Mouse (Mus musculus): ENCODE data around the gene Gnb3. TPM values are rescaled to one million over a fixed set of nuclear protein-coding genes. Genes with fewer than 3 reads are reported as not detected.
A peak's percentile ranks its signal among the peaks of the same experiment; 100 is the strongest.
"Not testable (repeated sequence)": the region's sequence is repeated elsewhere in the genome, so short reads cannot be mapped to it uniquely, and the experiment has no call there.

Gene Gnb3
- polyA plus RNA-seq, 1 experiment from 2014 or later, result 1.3 TPM

GRCm38 (mm10) chr6:124806446-124807140 lies 33.5 kb downstream of the Gnb3 start:
- Histone ChIP-seq H3K9me3 (no peaks in the 10 kb centered on the region), H3K27me3 (no peaks in the 10 kb centered on the region), H3K4me1 (peaks cover 36% of the 10 kb centered on the region), H3K9ac (no peak overlapping the region), H3K4me2 (replicated peaks) (peak overlapping the region; percentile 79), H3K4me3 (peak overlapping the region; percentile 50; the same call in 1 of the 2 replicates), H3K36me3 (peaks cover 17% of the 10 kb centered on the region), H3K27ac (peak overlapping the region; percentile 83)
- WGBS, result 66% methylated on average over 7 of the region's 7 CpGs
- no peak for ATAC-seq (ENCODE audit: low FRiP score, low read depth)

GRCm38 (mm10) chr6:124805341-124806321 lies 34.4 kb downstream of the Gnb3 start:
- no peaks in the 10 kb centered on the region for H3K9me3 ChIP-seq
- WGBS, result 1% methylated on average over 34 of the region's 34 CpGs
- H3K27ac ChIP-seq, result peak overlapping the region; percentile 83
- peaks cover 8% of the 10 kb centered on the region; the same call in 1 of the 2 replicates for H3K36me3 ChIP-seq
- H3K9ac ChIP-seq, result peak overlapping the region; percentile 64
- peak overlapping the region; percentile 79 for H3K4me2 ChIP-seq (replicated peaks)
- peak overlapping the region; percentile 50 for H3K4me3 ChIP-seq
- ATAC-seq (ENCODE audit: low FRiP score, low read depth), result peak; percentile 75
- H3K27me3 ChIP-seq, result no peaks in the 10 kb centered on the region
- peaks cover 32% of the 10 kb centered on the region for H3K4me1 ChIP-seq

- 96% methylated on average over 3 of the region's 3 CpGs for WGBS
- Histone ChIP-seq H3K27ac (no peak overlapping the region), H3K36me3 (no peaks in the 10 kb centered on the region), H3K27me3 (no peaks in the 10 kb centered on the region), H3K9me3 (no peaks in the 10 kb centered on the region), H3K9ac (no peak overlapping the region), H3K4me3 (no peak overlapping the region), H3K4me1 (peaks cover 20% of the 10 kb centered on the region), H3K4me2 (replicated peaks) (no peak overlapping the region)
- no peak for ATAC-seq (ENCODE audit: low FRiP score, low read depth)
These were observed 35.7 kb downstream of the Gnb3 start for GRCm38 (mm10) chr6:124804341-124804740.

GRCm38 (mm10) chr6:124803691-124804090 lies 36.4 kb downstream of the Gnb3 start:
- H3K4me1 ChIP-seq, result peaks cover 20% of the 10 kb centered on the region
- not testable (repeated sequence) for H3K9me3 ChIP-seq; H3K4me2 ChIP-seq (replicated peaks); H3K27ac ChIP-seq; H3K4me3 ChIP-seq; H3K36me3 ChIP-seq; H3K9ac ChIP-seq; ATAC-seq (ENCODE audit: low FRiP score, low read depth); H3K27me3 ChIP-seq
- WGBS, result 96% methylated on average over 4 of the region's 4 CpGs

GRCm38 (mm10) chr6:124803061-124803460 lies 37.0 kb downstream of the Gnb3 start:
- no peak overlapping the region for H3K9ac ChIP-seq
- H3K4me3 ChIP-seq, result no peak overlapping the region
- H3K4me1 ChIP-seq, result peaks cover 18% of the 10 kb centered on the region
- no peak for ATAC-seq (ENCODE audit: low FRiP score, low read depth)
- H3K36me3 ChIP-seq, result no peaks in the 10 kb centered on the region
- no peak overlapping the region for H3K4me2 ChIP-seq (replicated peaks)
- no peak overlapping the region for H3K27ac ChIP-seq
- 75% methylated on average over 3 of the region's 3 CpGs for WGBS
- H3K9me3 ChIP-seq, result no peaks in the 10 kb centered on the region
- H3K27me3 ChIP-seq, result no peaks in the 10 kb centered on the region

- H3K4me3 ChIP-seq, result peak overlapping the region; percentile 16
- H3K4me2 ChIP-seq (replicated peaks), result peak overlapping the region; percentile 35
- H3K27ac ChIP-seq; H3K9me3 ChIP-seq; H3K27me3 ChIP-seq; ATAC-seq (ENCODE audit: low FRiP score, low read depth); H3K36me3 ChIP-seq; H3K9ac ChIP-seq: not testable (repeated sequence)
- peaks cover 16% of the 10 kb centered on the region for H3K4me1 ChIP-seq
- WGBS, result 21% methylated on average over 5 of the region's 9 CpGs
These were observed 37.7 kb downstream of the Gnb3 start for GRCm38 (mm10) chr6:124802400-124802799.

- no peak overlapping the region for H3K27ac ChIP-seq
- no peak for ATAC-seq (ENCODE audit: low FRiP score, low read depth)
- WGBS, result 87% methylated on average over 2 of the region's 2 CpGs
These were observed 43.9 kb downstream of the Gnb3 start for GRCm38 (mm10) chr6:124796200-124796599.

GRCm38 (mm10) chr6:124795781-124796180 lies 44.3 kb downstream of the Gnb3 start:
- 77% methylated on average over 4 of the region's 4 CpGs for WGBS
- no peak for ATAC-seq (ENCODE audit: low FRiP score, low read depth)
- H3K9ac ChIP-seq, result no peak overlapping the region

More at GRCm38 (mm10) chr6:124796200-124796599, 43.9 kb downstream of the Gnb3 start:
- H3K27me3 ChIP-seq, result no peaks in the 10 kb centered on the region
- no peak overlapping the region for H3K4me2 ChIP-seq (replicated peaks)
- H3K4me1 ChIP-seq, result no peaks in the 10 kb centered on the region
- H3K4me3 ChIP-seq, result no peak overlapping the region
- H3K9ac ChIP-seq, result no peak overlapping the region
- H3K36me3 ChIP-seq, result no peaks in the 10 kb centered on the region
- no peaks in the 10 kb centered on the region for H3K9me3 ChIP-seq

GRCm38 (mm10) chr6:124791911-124792310 lies 48.2 kb downstream of the Gnb3 start:
- H3K4me1 ChIP-seq, result no peaks in the 10 kb centered on the region
- WGBS, result 91% methylated on average over 3 of the region's 3 CpGs
- H3K4me3 ChIP-seq, result no peak overlapping the region
- no peaks in the 10 kb centered on the region for H3K36me3 ChIP-seq
- no peak overlapping the region for H3K4me2 ChIP-seq (replicated peaks)
- H3K27me3 ChIP-seq, result no peaks in the 10 kb centered on the region
- no peak overlapping the region for H3K9ac ChIP-seq
- no peak overlapping the region for H3K27ac ChIP-seq
- ATAC-seq (ENCODE audit: low FRiP score, low read depth), result no peak
- H3K9me3 ChIP-seq, result no peaks in the 10 kb centered on the region

More at GRCm38 (mm10) chr6:124795781-124796180, 44.3 kb downstream of the Gnb3 start:
- Histone ChIP-seq H3K4me3 (no peak overlapping the region), H3K4me1 (no peaks in the 10 kb centered on the region), H3K27me3 (no peaks in the 10 kb centered on the region), H3K4me2 (replicated peaks) (no peak overlapping the region), H3K36me3 (no peaks in the 10 kb centered on the region), H3K27ac (no peak overlapping the region), H3K9me3 (no peaks in the 10 kb centered on the region)

GRCm38 (mm10) chr6:124790121-124790520 lies 50.0 kb downstream of the Gnb3 start:
- no peaks in the 10 kb centered on the region for H3K27me3 ChIP-seq
- no peak overlapping the region for H3K9ac ChIP-seq
- H3K36me3 ChIP-seq, result no peaks in the 10 kb centered on the region
- no peak overlapping the region for H3K27ac ChIP-seq
- no peaks in the 10 kb centered on the region for H3K4me1 ChIP-seq
- H3K4me2 ChIP-seq (replicated peaks), result no peak overlapping the region
- no peaks in the 10 kb centered on the region for H3K9me3 ChIP-seq
- 53% methylated on average over 4 of the region's 4 CpGs for WGBS
- H3K4me3 ChIP-seq, result no peak overlapping the region
- no peak for ATAC-seq (ENCODE audit: low FRiP score, low read depth)

- H3K36me3 ChIP-seq, result no peaks in the 10 kb centered on the region
- 83% methylated on average over 4 of the region's 4 CpGs for WGBS
- H3K4me1 ChIP-seq, result no peaks in the 10 kb centered on the region
- H3K27ac ChIP-seq, result no peak overlapping the region
- H3K4me2 ChIP-seq (replicated peaks), result no peak overlapping the region
- no peak for ATAC-seq (ENCODE audit: low FRiP score, low read depth)
- no peak overlapping the region for H3K9ac ChIP-seq
- no peaks in the 10 kb centered on the region for H3K9me3 ChIP-seq
- no peaks in the 10 kb centered on the region for H3K27me3 ChIP-seq
- no peak overlapping the region for H3K4me3 ChIP-seq
These were observed 50.6 kb downstream of the Gnb3 start for GRCm38 (mm10) chr6:124789519-124789918.

GRCm38 (mm10) chr6:124787722-124788121 lies 52.4 kb downstream of the Gnb3 start:
- Histone ChIP-seq H3K9ac (no peak overlapping the region), H3K9me3 (no peaks in the 10 kb centered on the region), H3K4me2 (replicated peaks) (no peak overlapping the region), H3K27ac (no peak overlapping the region), H3K4me3 (no peak overlapping the region), H3K36me3 (no peaks in the 10 kb centered on the region), H3K4me1 (peaks cover under 1% of the 10 kb centered on the region; the same call in 1 of the 2 replicates), H3K27me3 (no peaks in the 10 kb centered on the region)
- WGBS, result 76% methylated on average over 10 of the region's 10 CpGs
- ATAC-seq (ENCODE audit: low FRiP score, low read depth), result no peak

Data from limb, embryonic 13.5 days (tissue).